Mouse (Mus musculus) midbrain, postnatal 0 days (tissue): Measurements from ENCODE around the gene Slc26a10. TPM values are rescaled to one million over a fixed set of nuclear protein-coding genes. Genes with fewer than 3 reads are reported as not detected.
"Not testable (repeated sequence)": the region's sequence is repeated elsewhere in the genome, so short reads cannot be mapped to it uniquely, and the experiment has no call there.

Experiments used
- ATAC-seq: fragments of 200-750 bp; cut with Nextera tagmentation; 2 replicates; pipeline ENCODE4 v1.8.0; 2017; ENCODE audit warnings: moderate number of reproducible peaks, mild to moderate bottlenecking, moderate TSS enrichment, moderate library complexity; ENCODE audit not compliant: low FRiP score
- DNase-seq: peaks from one replicate; pipeline ENCODE4 v3.0.0-alpha.2; 2015; ENCODE audit warnings: low spot score
- H3K27ac ChIP-seq: fragments of 300-500 bp; sonication (generic); 2 replicates; pipeline ENCODE4 v1.5.1; 2014; ENCODE audit warnings: low read depth, mild to moderate bottlenecking, low read length, mixed read lengths
- H3K27me3 ChIP-seq: fragments of 300-500 bp; sonication (generic); 2 replicates; pipeline ENCODE4 v1.6.1; 2014; ENCODE audit warnings: low read length, control low read depth, mixed read lengths; ENCODE audit not compliant: insufficient read depth
- H3K36me3 ChIP-seq: fragments of 300-500 bp; sonication (generic); 2 replicates; pipeline ENCODE4 v1.6.1; 2014; ENCODE audit warnings: low read length, control low read depth, mixed read lengths; ENCODE audit not compliant: insufficient read depth
- H3K4me1 ChIP-seq: fragments of 300-500 bp; sonication (generic); 2 replicates; pipeline ENCODE4 v1.6.1; 2014; ENCODE audit warnings: mild to moderate bottlenecking, control low read depth, antibody characterized with exemption, low read length, mixed read lengths; ENCODE audit not compliant: insufficient read depth
- H3K4me2 ChIP-seq: fragments of 300-500 bp; sonication (generic); 2 replicates; pipeline ENCODE4 v1.6.1; 2014; ENCODE audit warnings: low read depth, mild to moderate bottlenecking, low read length, mixed read lengths; ENCODE audit not compliant: poor library complexity, severe bottlenecking
- H3K4me3 ChIP-seq: fragments of 300-500 bp; sonication (generic); 2 replicates; pipeline ENCODE4 v1.5.1; 2014; ENCODE audit warnings: low read depth, mild to moderate bottlenecking, low read length, moderate library complexity
- H3K9ac ChIP-seq: fragments of 300-500 bp; sonication (generic); replicated peaks from 2 replicates; pipeline ENCODE4 v1.6.1; 2014; ENCODE audit warnings: mild to moderate bottlenecking, low read length, moderate library complexity, mixed read lengths; ENCODE audit not compliant: poor library complexity, severe bottlenecking
- H3K9me3 ChIP-seq: fragments of 300-500 bp; sonication (generic); 2 replicates; pipeline ENCODE4 v1.6.1; 2016; ENCODE audit warnings: low read length, control low read depth
- CTCF ChIP-seq: IDR thresholded peaks from 2 replicates; pipeline ENCODE4 v1.5.1; 2016; ENCODE audit warnings: antibody characterized with exemption, mild to moderate bottlenecking
- WGBS: fragments of 180-500 bp; shearing (Covaris S2); extraction: QIAGEN DNeasy Blood & Tissue Kit; methylation state at CpG from one replicate; pipeline ENCODE4 v1.1.7; 2014; 5-methylcytosine and 5-hydroxymethylcytosine counted together
- polyA plus RNA-seq: library from polyadenylated mRNA; unstranded; fragments of >200 nt; fragmentation: Nextera tagmentation; extraction: Ambion mirVana; gene quantifications from 2 replicates; pipeline ENCODE4 v1.2.1, GENCODE M21; 2015
- total RNA-seq: library from RNA; depleted of rRNA; stranded (reverse); fragments of >200 nt; gene quantifications from 2 replicates; pipeline ENCODE4 v1.2.3, GENCODE M21; 2014

Gene Slc26a10
- total and polyA plus RNA-seq, 2 experiments from 2014 or later, result 0.05 to 0.80 TPM

GRCm38 (mm10) chr10:127140971-127141370 is 39.5 kb downstream of the Slc26a10 start:
- Histone ChIP-seq H3K27me3 (no peaks in the 10 kb centered on the region), H3K9me3 (no peaks in the 10 kb centered on the region), H3K4me3 (no peak overlapping the region), H3K4me2 (no peak overlapping the region), H3K36me3 (no peaks in the 10 kb centered on the region), H3K9ac (no peak overlapping the region), H3K4me1 (no peaks in the 10 kb centered on the region), H3K27ac (no peak overlapping the region)
- 88% methylated on average over 11 of the region's 11 CpGs for WGBS
- TF ChIP-seq CTCF, result no peak
- DNase-seq (no peak), ATAC-seq (no peak)

DNA sequence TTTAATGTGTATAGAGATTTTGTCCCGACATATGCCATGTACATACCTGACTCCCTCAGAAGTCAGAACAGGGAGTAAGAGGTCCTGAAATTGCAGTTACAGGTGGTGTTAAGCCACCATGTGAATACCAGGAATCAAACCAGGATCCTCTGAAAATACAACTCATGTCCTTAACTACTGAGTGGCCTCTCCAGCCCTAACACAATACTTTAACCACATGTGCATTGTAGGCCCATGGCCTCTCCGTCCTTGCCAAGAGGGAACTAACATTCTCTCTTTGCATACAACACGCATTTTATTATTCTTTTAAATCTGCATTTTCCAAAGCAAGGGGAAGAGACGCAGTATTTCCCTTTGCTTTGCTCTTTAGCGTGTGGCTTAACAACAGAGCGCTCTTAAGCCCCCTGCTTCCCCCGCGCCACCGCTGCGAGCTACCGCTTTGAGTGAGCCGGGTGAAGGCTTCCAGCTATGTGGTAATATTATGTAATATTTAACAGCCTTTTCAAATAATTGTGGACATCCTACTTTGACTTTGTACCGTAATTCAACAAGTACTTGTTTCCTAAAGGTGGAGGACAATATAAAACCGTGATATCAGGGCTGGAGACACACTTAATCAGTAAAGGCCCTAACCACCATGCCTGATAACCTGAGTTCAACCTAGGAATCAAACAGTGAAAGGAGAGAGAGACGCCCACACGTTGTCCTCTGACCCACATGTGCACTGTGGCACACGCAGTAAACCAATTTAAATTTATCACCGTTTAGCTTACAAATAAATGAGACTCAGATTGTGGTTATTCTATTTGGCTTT is 41.9 kb downstream of the Slc26a10 start:
- Histone ChIP-seq H3K36me3 (no peaks in the 10 kb centered on the region), H3K9ac (no peak overlapping the region), H3K27ac (no peak overlapping the region), H3K27me3 (no peaks in the 10 kb centered on the region), H3K4me1 (no peaks in the 10 kb centered on the region), H3K9me3 (no peaks in the 10 kb centered on the region), H3K4me2 (no peak overlapping the region), H3K4me3 (no peak overlapping the region)
- TF ChIP-seq CTCF, result no peak
- 88% methylated on average over 18 of the region's 18 CpGs for WGBS
- DNase-seq (no peak), ATAC-seq (no peak)

- WGBS, result 89% methylated on average over 3 of the region's 3 CpGs
- Histone ChIP-seq H3K4me2 (no peak overlapping the region), H3K36me3 (no peaks in the 10 kb centered on the region), H3K9me3 (no peaks in the 10 kb centered on the region), H3K9ac (no peak overlapping the region), H3K27me3 (no peaks in the 10 kb centered on the region), H3K4me1 (no peaks in the 10 kb centered on the region), H3K27ac (no peak overlapping the region), H3K4me3 (no peak overlapping the region)
- ATAC-seq (no peak), DNase-seq (no peak)
- no peak for TF ChIP-seq CTCF
These were observed 42.5 kb downstream of the Slc26a10 start for GRCm38 (mm10) chr10:127137896-127138295.

DNA sequence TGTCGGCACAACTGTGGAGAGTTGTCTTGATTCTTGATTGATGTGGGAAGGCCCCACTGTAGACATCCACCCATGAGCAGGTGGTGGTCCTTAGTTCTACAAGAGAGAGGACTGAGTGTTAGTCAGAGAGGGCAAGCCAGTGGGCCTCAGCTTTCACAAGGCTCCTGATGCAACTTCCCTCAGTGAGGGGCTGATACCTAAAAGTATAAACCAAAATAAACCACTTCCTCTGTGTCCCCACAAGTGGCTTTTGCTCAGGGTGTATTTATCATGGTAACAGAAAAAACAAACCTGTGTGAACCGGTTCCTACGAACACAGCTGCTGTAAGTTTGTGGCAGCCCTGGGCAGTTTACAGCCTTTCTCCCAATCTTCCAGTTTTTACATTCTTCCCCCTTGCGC is 43.9 kb downstream of the Slc26a10 start:
- H3K27ac ChIP-seq, result no peak overlapping the region
- no peak for TF ChIP-seq CTCF
- DNase-seq (no peak), ATAC-seq (no peak)
- 87% methylated on average over 4 of the region's 4 CpGs for WGBS
- no peaks in the 10 kb centered on the region for H3K36me3 ChIP-seq
- H3K4me2 ChIP-seq, result no peak overlapping the region
- H3K4me1 ChIP-seq, result no peaks in the 10 kb centered on the region
- H3K9me3 ChIP-seq, result no peaks in the 10 kb centered on the region
- H3K4me3 ChIP-seq, result no peak overlapping the region
- no peak overlapping the region for H3K9ac ChIP-seq
- H3K27me3 ChIP-seq, result no peaks in the 10 kb centered on the region

DNA sequence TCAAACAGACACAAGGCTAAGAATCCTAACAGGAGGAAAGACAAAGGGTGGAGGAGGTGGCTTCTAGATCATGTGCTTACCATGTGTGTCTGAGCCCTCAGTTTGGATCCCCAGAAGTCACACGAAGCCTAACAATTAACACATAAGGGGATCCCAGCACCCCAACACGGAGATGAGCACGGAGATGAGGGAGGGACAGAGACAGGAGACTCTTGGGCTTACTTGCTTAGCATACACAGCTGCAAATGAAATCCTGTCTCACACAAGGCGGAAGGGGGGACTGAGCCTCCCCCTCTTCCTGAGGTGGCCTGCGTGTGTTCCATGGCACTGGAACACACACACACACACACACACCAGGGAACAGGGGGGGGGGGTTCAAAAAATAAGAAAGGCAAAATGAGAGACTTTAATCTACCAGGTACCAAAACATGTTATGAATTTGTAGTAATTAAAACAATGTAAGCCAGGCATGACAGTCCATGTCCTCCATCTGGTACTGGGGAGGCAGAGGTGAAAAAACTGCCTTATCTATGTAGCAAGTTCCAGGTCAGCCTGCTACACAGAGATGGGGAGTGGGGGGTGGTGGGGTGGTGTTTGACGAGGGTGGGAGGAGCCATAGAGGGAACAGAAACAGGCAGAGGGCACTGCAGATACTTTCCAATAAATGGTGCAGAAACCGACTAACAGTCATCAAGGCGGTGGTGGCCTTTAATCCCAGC is 45.2 kb downstream of the Slc26a10 start:
- ATAC-seq, result no peak
- H3K4me2 ChIP-seq, result no peak overlapping the region
- no peak overlapping the region for H3K27ac ChIP-seq
- H3K4me1 ChIP-seq, result no peaks in the 10 kb centered on the region
- no peak overlapping the region for H3K9ac ChIP-seq
- H3K36me3 ChIP-seq, result no peaks in the 10 kb centered on the region
- no peak overlapping the region for H3K4me3 ChIP-seq
- WGBS, result 63% methylated on average over 7 of the region's 8 CpGs
- H3K27me3 ChIP-seq, result no peaks in the 10 kb centered on the region
- no peak for TF ChIP-seq CTCF
- H3K9me3 ChIP-seq, result no peaks in the 10 kb centered on the region
- no peak for DNase-seq

DNA sequence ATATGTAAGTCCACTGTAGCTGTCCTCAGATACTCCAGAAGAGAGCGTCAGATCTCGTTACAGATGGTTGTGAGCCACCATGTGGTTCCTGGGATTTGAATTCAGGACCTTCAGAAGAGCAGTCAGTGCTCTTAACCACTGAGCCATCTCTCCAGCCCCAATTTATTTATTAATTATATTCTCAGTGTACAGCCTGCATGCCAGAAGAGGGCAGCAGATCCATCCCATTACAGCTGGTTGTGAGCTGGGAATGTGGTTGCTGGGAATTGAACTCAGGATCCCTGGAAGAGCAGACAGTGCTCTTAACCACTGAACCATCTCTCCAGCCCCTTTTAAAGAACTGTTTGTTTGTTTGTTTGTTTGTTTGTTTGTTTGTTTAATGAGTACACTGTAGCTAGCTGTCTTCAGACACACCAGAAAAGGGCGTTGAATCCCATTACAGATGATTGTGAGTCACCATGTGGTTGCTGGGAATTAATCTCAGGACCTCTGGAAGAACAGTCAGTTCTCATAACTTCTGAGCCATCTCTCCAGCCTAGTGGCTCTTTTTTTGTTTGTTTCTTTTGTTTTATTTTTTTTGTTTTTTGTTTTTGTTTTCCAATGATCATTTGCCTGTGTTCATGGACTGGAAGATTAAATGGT is 45.9 kb downstream of the Slc26a10 start:
- H3K27me3 ChIP-seq, H3K36me3 ChIP-seq, ATAC-seq, H3K4me3 ChIP-seq, H3K9me3 ChIP-seq, DNase-seq, H3K4me2 ChIP-seq, H3K4me1 ChIP-seq, H3K27ac ChIP-seq, H3K9ac ChIP-seq: not testable (repeated sequence)
- peak; percentile 49 for TF ChIP-seq CTCF
- WGBS, result 87% methylated on average over 3 of the region's 3 CpGs
